Comparison of ENCODE assay signal across 1 mouse cellular context in the genomic region with DNA sequence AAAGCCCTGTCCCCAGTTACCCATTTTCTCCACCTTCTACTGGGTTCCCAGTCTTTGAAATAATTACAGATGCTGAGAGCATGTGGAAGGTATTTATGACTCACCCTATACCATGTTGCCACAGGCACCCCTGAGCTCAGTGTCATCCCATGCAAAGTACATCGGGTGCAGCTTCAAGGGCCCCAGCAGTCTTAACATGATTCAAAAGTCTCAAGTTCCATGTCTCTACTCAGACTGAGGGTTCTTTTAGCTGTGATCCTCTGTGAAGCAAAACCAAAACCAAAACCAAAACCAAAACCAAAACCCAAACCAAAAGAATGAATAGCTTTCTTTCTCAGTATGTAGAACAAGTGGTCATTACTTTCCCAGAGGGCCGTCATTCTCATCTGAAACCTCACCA.
TF ChIP-seq lines count a peak whose summit lies in the region.

No protein-coding gene starts in this region.

TF ChIP-seq in CH12.LX, 34 proteins besides CTCF, POLR2A, EP300 and RAD21 (continued from another document):
- TF ChIP-seq USF1 (IDR thresholded peaks at IDR 0.05; ENCODE audit: low read depth, low read length) (no peak), NRF1 (IDR thresholded peaks at IDR 0.05; ENCODE audit: low read depth, low read length) (no peak)
